Mouse (Mus musculus): ENCODE results near the gene Magi2.

- TF ChIP-seq CTCF (IDR thresholded peaks at IDR 0.05): no peak
- no peak for TF ChIP-seq EP300 (IDR thresholded peaks at IDR 0.05)
Measured at GRCm38 (mm10) chr5:20325290-20325689, 1098.5 kb downstream of the Magi2 start.

All from lung, postnatal 0 days (tissue).